Mouse (Mus musculus) CD4-positive, CD25-positive, alpha-beta regulatory T cell, adult 4 months (primary cell): Measurements from ENCODE around the gene Dusp10. TPM values are rescaled to one million over a fixed set of nuclear protein-coding genes. Genes with fewer than 3 reads are reported as not detected.
A peak's percentile ranks its signal among the peaks of the same experiment; 100 is the strongest.

ENCODE experiments used
- ATAC-seq: one replicate; pipeline ENCODE4 v1.8.0; 2017
- polyA plus RNA-seq, 2 experiments: library from polyadenylated mRNA; unstranded; fragments of 100-300 nt; shearing (Covaris generic); gene quantifications; one replicate each; pipeline ENCODE4 v1.2.1; 2017

Gene Dusp10
- polyA plus RNA-seq, 2 experiments from 2014 or later, result 17.7 to 21.3 TPM

- ATAC-seq, result no peak
Measured at GRCm38 (mm10) chr1:184054176-184054575, 41.1 kb downstream of the Dusp10 start.

GRCm38 (mm10) chr1:184058206-184058605 lies 45.1 kb downstream of the Dusp10 start:
- ATAC-seq, result no peak

- ATAC-seq, result no peak
Measured at GRCm38 (mm10) chr1:184059814-184060213, 46.7 kb downstream of the Dusp10 start.

- ATAC-seq, result peak; percentile 27
Measured at GRCm38 (mm10) chr1:184060381-184060780, 47.3 kb downstream of the Dusp10 start.

- ATAC-seq, result peak; percentile 24
Measured at GRCm38 (mm10) chr1:184060828-184061734, 48.0 kb downstream of the Dusp10 start.

- ATAC-seq, result no peak
Measured at GRCm38 (mm10) chr1:184061901-184062300, 48.8 kb downstream of the Dusp10 start.

- peak; percentile 68 for ATAC-seq
Measured at GRCm38 (mm10) chr1:184064306-184064705, 51.2 kb downstream of the Dusp10 start.

- peak; percentile 17 for ATAC-seq
Measured at GRCm38 (mm10) chr1:184065589-184066361, 52.7 kb downstream of the Dusp10 start.

- no peak for ATAC-seq
Measured at GRCm38 (mm10) chr1:184066460-184067287, 53.6 kb downstream of the Dusp10 start.

- no peak for ATAC-seq
Measured at GRCm38 (mm10) chr1:184067704-184068558, 54.8 kb downstream of the Dusp10 start.

GRCm38 (mm10) chr1:184068971-184069370 lies 55.9 kb downstream of the Dusp10 start:
- ATAC-seq, result no peak

- no peak for ATAC-seq
Measured at GRCm38 (mm10) chr1:184076065-184076464, 63.0 kb downstream of the Dusp10 start.

- no peak for ATAC-seq
Measured at GRCm38 (mm10) chr1:184076756-184077155, 63.7 kb downstream of the Dusp10 start.

- no peak for ATAC-seq
Measured at GRCm38 (mm10) chr1:184079304-184079703, 66.2 kb downstream of the Dusp10 start.

- no peak for ATAC-seq
Measured at GRCm38 (mm10) chr1:184082661-184083060, 69.6 kb downstream of the Dusp10 start.

- no peak for ATAC-seq
Measured at GRCm38 (mm10) chr1:184083166-184083565, 70.1 kb downstream of the Dusp10 start.

- ATAC-seq, result no peak
Measured at GRCm38 (mm10) chr1:184084961-184085360, 71.9 kb downstream of the Dusp10 start.

GRCm38 (mm10) chr1:184090515-184090914 lies 77.4 kb downstream of the Dusp10 start:
- no peak for ATAC-seq

- ATAC-seq, result no peak
Measured at GRCm38 (mm10) chr1:184094914-184095313, 81.8 kb downstream of the Dusp10 start.

GRCm38 (mm10) chr1:184100414-184100813 lies 87.3 kb downstream of the Dusp10 start:
- ATAC-seq, result no peak

GRCm38 (mm10) chr1:184100927-184101749 lies 88.0 kb downstream of the Dusp10 start:
- peak; percentile 66 for ATAC-seq
